Mouse (Mus musculus) liver, postnatal 0 days (tissue): Measurements from ENCODE around the gene Casz1. TPM values are rescaled to one million over a fixed set of nuclear protein-coding genes. Genes with fewer than 3 reads are reported as not detected.

ENCODE experiments used
- ATAC-seq: fragments of 200-750 bp; cut with Nextera tagmentation; 2 replicates; pipeline ENCODE4 v1.8.0; 2017; ENCODE audit warnings: mild to moderate bottlenecking, moderate library complexity
- DNase-seq: peaks from one replicate; pipeline ENCODE4 v3.0.0-alpha.2; 2016
- H3K27ac ChIP-seq: fragments of 300-500 bp; sonication (generic); 2 replicates; pipeline ENCODE4 v1.5.1; 2014; ENCODE audit warnings: antibody characterized with exemption, moderate library complexity, mild to moderate bottlenecking, low read depth
- H3K27me3 ChIP-seq: fragments of 300-500 bp; sonication (generic); 2 replicates; pipeline ENCODE4 v1.6.1; 2014; ENCODE audit warnings: low read length, control low read depth, mixed read lengths; ENCODE audit not compliant: insufficient read depth
- H3K36me3 ChIP-seq: fragments of 300-500 bp; sonication (generic); replicated peaks from 2 replicates; pipeline ENCODE4 v1.6.1; 2014; ENCODE audit warnings: mild to moderate bottlenecking, control low read depth, low read length, moderate library complexity, mixed read lengths; ENCODE audit not compliant: insufficient read depth
- H3K4me1 ChIP-seq: fragments of 300-500 bp; sonication (generic); 2 replicates; pipeline ENCODE4 v1.6.1; 2014; ENCODE audit warnings: antibody characterized with exemption, mild to moderate bottlenecking, control low read depth; ENCODE audit not compliant: insufficient read depth
- H3K4me2 ChIP-seq: fragments of 300-500 bp; sonication (generic); 2 replicates; pipeline ENCODE4 v1.6.1; 2014; ENCODE audit warnings: low read depth, mild to moderate bottlenecking, low read length, moderate library complexity, mixed read lengths
- H3K4me3 ChIP-seq: fragments of 300-500 bp; sonication (generic); 2 replicates; pipeline ENCODE4 v1.5.1; 2014; ENCODE audit warnings: low read depth, low read length
- H3K9ac ChIP-seq: fragments of 300-500 bp; sonication (generic); replicated peaks from 2 replicates; pipeline ENCODE4 v1.6.1; 2014; ENCODE audit warnings: mild to moderate bottlenecking, moderate library complexity
- H3K9me3 ChIP-seq: fragments of 300-500 bp; sonication (generic); 2 replicates; pipeline ENCODE4 v1.6.1; 2016; ENCODE audit warnings: mild to moderate bottlenecking, control low read depth, low read length, mixed read lengths
- CTCF ChIP-seq: sonication (generic); IDR thresholded peaks from 2 replicates; pipeline ENCODE4 v1.5.1; 2016; ENCODE audit warnings: antibody characterized with exemption, low read depth
- EP300 ChIP-seq: IDR thresholded peaks from 2 replicates; pipeline ENCODE4 v1.6.1; 2016; ENCODE audit warnings: antibody characterized with exemption, low read depth, mild to moderate bottlenecking
- WGBS: fragments of 180-500 bp; shearing (Covaris S2); extraction: QIAGEN DNeasy Blood & Tissue Kit; methylation state at CpG from one replicate; pipeline ENCODE4 v1.1.7; 2014; ENCODE audit not compliant: insufficient replicate concordance; 5-methylcytosine and 5-hydroxymethylcytosine counted together
- polyA plus RNA-seq: library from polyadenylated mRNA; unstranded; fragments of >200 nt; fragmentation: Nextera tagmentation; extraction: Ambion mirVana; gene quantifications from 2 replicates; pipeline ENCODE4 v1.2.1, GENCODE M21; 2015

The Casz1 gene
- polyA plus RNA-seq, 1 experiment from 2014 or later, result 0.43 TPM

DNA sequence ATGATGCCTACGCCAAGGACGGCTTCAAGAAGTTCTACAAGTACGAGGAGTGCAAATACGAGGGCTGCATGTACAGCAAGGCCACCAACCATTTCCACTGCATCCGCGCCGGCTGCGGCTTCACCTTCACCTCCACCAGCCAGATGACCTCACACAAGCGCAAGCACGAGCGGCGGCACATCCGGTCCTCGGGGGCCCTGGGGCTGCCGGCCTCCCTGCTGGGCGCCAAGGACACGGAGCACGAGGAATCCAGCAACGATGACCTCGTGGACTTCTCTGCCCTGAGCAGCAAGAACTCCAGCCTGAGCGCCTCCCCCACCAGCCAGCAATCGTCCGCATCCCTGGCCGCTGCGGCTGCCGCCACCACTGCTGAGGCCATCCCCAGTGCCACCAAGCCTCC lies 134.3 kb downstream of the Casz1 start:
- no peak for ATAC-seq
- Histone ChIP-seq H3K4me2 (no peak overlapping the region), H3K9ac (no peak overlapping the region), H3K27ac (no peak overlapping the region), H3K9me3 (no peaks in the 10 kb centered on the region), H3K27me3 (no peaks in the 10 kb centered on the region), H3K4me1 (peaks cover 24% of the 10 kb centered on the region), H3K4me3 (no peak overlapping the region), H3K36me3 (no peaks in the 10 kb centered on the region)
- 84% methylated on average over 26 of the region's 26 CpGs for WGBS
- DNase-seq, result no peak
- TF ChIP-seq CTCF (no peak), EP300 (no peak)

DNA sequence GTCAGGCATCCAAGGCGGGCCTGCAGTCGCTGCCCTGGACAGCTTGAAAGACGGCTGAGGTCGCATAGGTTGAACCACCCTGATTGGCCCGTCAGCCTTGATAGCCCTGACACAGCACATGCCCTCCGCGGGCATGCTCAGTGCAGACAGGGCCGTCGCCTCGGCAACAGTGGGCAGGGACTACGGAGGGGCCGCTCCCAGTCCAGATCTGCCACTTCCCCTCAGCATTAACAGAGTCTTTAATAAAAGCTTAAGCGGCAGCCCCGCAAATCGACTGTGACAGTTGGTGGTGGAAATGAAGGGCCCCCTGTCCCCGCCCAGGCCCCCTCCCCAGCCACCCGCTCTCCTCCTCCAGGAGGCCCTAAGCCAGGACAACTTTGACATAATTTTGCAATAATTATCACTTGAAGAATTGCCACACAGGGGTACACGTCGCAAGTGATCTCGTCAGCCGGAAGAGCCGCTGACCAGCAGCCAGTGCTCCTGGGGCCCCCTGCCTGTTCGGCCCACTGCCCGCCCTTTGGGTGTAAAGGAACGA lies 136.5 kb downstream of the Casz1 start:
- Histone ChIP-seq H3K27ac (peak overlapping the region; percentile 67), H3K36me3 (no peaks in the 10 kb centered on the region), H3K4me3 (peak overlapping the region; percentile 32), H3K9ac (peak overlapping the region; percentile 42), H3K9me3 (no peaks in the 10 kb centered on the region), H3K4me2 (peak overlapping the region; percentile 51), H3K27me3 (no peaks in the 10 kb centered on the region), H3K4me1 (peaks cover 18% of the 10 kb centered on the region)
- no peak for TF ChIP-seq EP300
- TF ChIP-seq CTCF, result no peak
- peak; percentile 88 for ATAC-seq
- 4% methylated on average over 25 of the region's 25 CpGs for WGBS
- peak; percentile 80 for DNase-seq

- TF ChIP-seq CTCF (no peak), EP300 (no peak)
- Histone ChIP-seq H3K9me3 (no peaks in the 10 kb centered on the region), H3K27ac (peak overlapping the region; percentile 67), H3K27me3 (no peaks in the 10 kb centered on the region), H3K9ac (peak overlapping the region; percentile 42), H3K4me2 (peak overlapping the region; percentile 51), H3K36me3 (no peaks in the 10 kb centered on the region), H3K4me3 (peak overlapping the region; percentile 32), H3K4me1 (peaks cover 17% of the 10 kb centered on the region)
- ATAC-seq, result peak; percentile 10; the same call in 1 of the 2 replicates
- 45% methylated on average over 11 of the region's 11 CpGs for WGBS
- no peak for DNase-seq
These were observed 137.1 kb downstream of the Casz1 start for GRCm38 (mm10) chr4:148941321-148941720.

GRCm38 (mm10) chr4:148943099-148943498 lies 138.9 kb downstream of the Casz1 start:
- Histone ChIP-seq H3K27ac (no peak overlapping the region), H3K4me3 (no peak overlapping the region), H3K9ac (no peak overlapping the region), H3K27me3 (no peaks in the 10 kb centered on the region), H3K4me2 (no peak overlapping the region), H3K4me1 (peaks cover 17% of the 10 kb centered on the region), H3K36me3 (no peaks in the 10 kb centered on the region), H3K9me3 (no peaks in the 10 kb centered on the region)
- WGBS, result 69% methylated on average over 5 of the region's 5 CpGs
- no peak for ATAC-seq
- DNase-seq, result no peak
- TF ChIP-seq EP300 (no peak), CTCF (no peak)

DNA sequence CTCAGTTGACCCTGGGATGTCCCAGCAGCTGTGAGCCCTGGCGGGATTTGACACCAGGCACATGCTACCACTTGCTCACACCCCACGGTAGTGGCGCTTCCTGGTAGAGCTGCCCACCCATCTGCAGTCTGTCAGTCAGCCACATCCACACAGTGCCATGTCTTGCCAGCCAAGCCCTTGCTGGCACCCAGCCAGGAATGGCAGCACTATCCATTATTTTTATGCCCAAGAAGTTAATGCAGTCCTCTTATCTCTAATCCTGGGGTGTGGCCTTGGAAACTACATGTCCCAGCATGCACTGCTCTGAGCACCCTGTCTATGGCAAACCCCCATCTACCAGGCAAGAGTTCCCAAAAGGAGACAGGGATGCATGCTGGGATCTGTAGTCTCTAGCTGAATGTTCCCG lies 141.2 kb downstream of the Casz1 start:
- no peak for TF ChIP-seq EP300
- TF ChIP-seq CTCF, result no peak
- no peaks in the 10 kb centered on the region for H3K27me3 ChIP-seq

DNA sequence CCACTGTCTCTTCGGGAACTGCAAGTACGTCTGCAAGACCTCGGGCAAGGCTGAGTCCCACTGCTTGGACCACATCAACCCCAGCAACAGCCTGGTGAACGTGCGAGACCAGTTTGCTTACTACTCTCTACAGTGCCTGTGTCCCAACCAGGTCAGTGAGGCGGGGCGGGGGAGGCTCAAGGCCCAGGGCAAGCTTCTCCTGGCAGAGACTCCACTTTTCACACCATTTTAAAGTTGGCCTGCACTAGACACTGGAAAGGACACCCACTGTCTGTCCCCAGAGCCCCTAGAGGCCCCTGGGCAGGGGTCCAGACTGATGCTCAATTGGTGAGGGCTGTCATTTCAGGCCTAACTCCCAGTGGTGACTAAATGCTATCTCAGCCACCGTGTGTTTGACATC lies 141.8 kb downstream of the Casz1 start:
- H3K27me3 ChIP-seq, result peaks cover 3% of the 10 kb centered on the region; the same call in 1 of the 2 replicates
- H3K9me3 ChIP-seq, result no peaks in the 10 kb centered on the region
- no peaks in the 10 kb centered on the region for H3K36me3 ChIP-seq
- ATAC-seq, result no peak
- H3K4me1 ChIP-seq, result peaks cover 4% of the 10 kb centered on the region
- WGBS, result 84% methylated on average over 8 of the region's 8 CpGs
- no peak overlapping the region for H3K27ac ChIP-seq
- H3K9ac ChIP-seq, result no peak overlapping the region
- TF ChIP-seq EP300 (no peak), CTCF (no peak)
- DNase-seq, result no peak
- H3K4me2 ChIP-seq, result no peak overlapping the region
- H3K4me3 ChIP-seq, result no peak overlapping the region

More for the DNA sequence above, 141.2 kb downstream of the Casz1 start:
- WGBS, result 77% methylated on average over 4 of the region's 4 CpGs
- Histone ChIP-seq H3K4me1 (peaks cover 10% of the 10 kb centered on the region), H3K4me3 (no peak overlapping the region), H3K36me3 (no peaks in the 10 kb centered on the region), H3K27ac (no peak overlapping the region), H3K9ac (no peak overlapping the region), H3K9me3 (no peaks in the 10 kb centered on the region), H3K4me2 (no peak overlapping the region)
- ATAC-seq (no peak), DNase-seq (no peak)

DNA sequence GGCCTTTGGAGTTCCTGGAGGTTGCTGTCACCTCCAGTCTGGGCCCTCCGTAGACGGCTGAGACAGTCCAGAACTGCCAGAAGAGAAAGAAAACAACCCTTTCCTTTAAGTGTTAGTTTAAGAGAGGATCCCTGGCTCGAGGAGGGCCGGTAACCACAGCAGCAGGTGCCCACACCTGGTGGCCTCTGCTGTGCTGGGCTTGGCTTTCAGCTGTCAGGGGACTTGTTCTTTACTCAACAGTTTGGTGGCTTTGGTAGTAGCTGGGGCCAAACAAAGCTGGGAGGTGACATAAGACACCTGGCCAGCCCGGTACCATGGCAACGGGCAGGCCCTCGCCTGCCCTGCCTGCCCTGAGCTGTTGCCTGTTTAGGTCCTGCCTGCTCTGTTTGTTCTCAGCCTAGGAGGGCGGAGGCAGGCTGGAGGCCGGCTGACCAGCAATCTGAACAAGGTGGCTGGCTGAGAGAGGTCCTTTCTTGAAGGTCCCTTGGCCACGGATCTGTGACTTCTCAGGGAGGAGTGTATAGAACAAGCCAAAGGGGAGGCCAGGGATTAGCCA lies 143.7 kb downstream of the Casz1 start:
- H3K4me1 ChIP-seq, result peaks cover 5% of the 10 kb centered on the region; the same call in 1 of the 2 replicates
- ATAC-seq (peak; percentile 89), DNase-seq (peak; percentile 70)
- peaks cover 18% of the 10 kb centered on the region for H3K27me3 ChIP-seq
- TF ChIP-seq CTCF, result no peak
- no peak for TF ChIP-seq EP300
- no peaks in the 10 kb centered on the region for H3K36me3 ChIP-seq
- WGBS, result 61% methylated on average over 10 of the region's 10 CpGs
- H3K9ac ChIP-seq, result no peak overlapping the region
- no peak overlapping the region for H3K27ac ChIP-seq
- H3K4me3 ChIP-seq, result no peak overlapping the region
- no peaks in the 10 kb centered on the region for H3K9me3 ChIP-seq
- H3K4me2 ChIP-seq, result no peak overlapping the region
